Mouse (Mus musculus): ENCODE measurements around the gene Trim44. TPM values are rescaled to one million over a fixed set of nuclear protein-coding genes. Genes with fewer than 3 reads are reported as not detected.

Gene Trim44
- polyA plus RNA-seq, 1 experiment: 16.5 TPM

- H3K36me3 ChIP-seq (ENCODE audit: control insufficient read depth, insufficient read depth): no peaks in the 10 kb centered on the region
- H3K79me2 ChIP-seq (ENCODE audit: control insufficient read depth, insufficient read depth): no peaks in the 10 kb centered on the region
- no peak overlapping the region for H3K4me3 ChIP-seq
- H3ac ChIP-seq (ENCODE audit: control insufficient read depth, insufficient read length): no peak overlapping the region
- no peak overlapping the region for H3K4me2 ChIP-seq (ENCODE audit: low read depth)
- peaks cover 39% of the 10 kb centered on the region for H3K27me3 ChIP-seq (ENCODE audit: control insufficient read depth, insufficient read depth, insufficient read length)
- TF ChIP-seq MAX (IDR thresholded peaks at IDR 0.05; ENCODE audit: low read depth) (no peak), CEBPB (IDR thresholded peaks at IDR 0.05; ENCODE audit: insufficient read depth, poor library complexity, severe bottlenecking) (no peak), TCF12 (IDR thresholded peaks at IDR 0.05; ENCODE audit: insufficient read depth, poor library complexity, severe bottlenecking) (no peak), USF1 (IDR thresholded peaks at IDR 0.05; ENCODE audit: low read depth) (no peak), POLR2AphosphoS2 (IDR thresholded peaks at IDR 0.05; ENCODE audit: insufficient read length, low read depth) (no peak), SRF (IDR thresholded peaks at IDR 0.05; ENCODE audit: control insufficient read depth, insufficient read length, low read depth) (no peak), MYOG (IDR thresholded peaks at IDR 0.05; ENCODE audit: control insufficient read depth in 1 of 3, insufficient read depth in 1 of 3, insufficient read length in 2 of 3, low read depth in 2 of 3) (no peak), MYOD1 (IDR thresholded peaks at IDR 0.05; ENCODE audit: control insufficient read depth in 1 of 3, insufficient read length in 2 of 3, low read depth in 2 of 3) (no peak), POLR2A (IDR thresholded peaks at IDR 0.05; ENCODE audit: insufficient read length, low read depth) (no peak)
Observed at GRCm38 (mm10) chr2:102447831-102448230, 40.2 kb upstream of the Trim44 start.

- Histone ChIP-seq H3K27me3 (ENCODE audit: control insufficient read depth, insufficient read depth, insufficient read length) (peaks cover 39% of the 10 kb centered on the region), H3ac (ENCODE audit: control insufficient read depth, insufficient read length) (no peak overlapping the region), H3K4me2 (ENCODE audit: low read depth) (no peak overlapping the region), H3K4me3 (no peak overlapping the region), H3K36me3 (ENCODE audit: control insufficient read depth, insufficient read depth) (no peaks in the 10 kb centered on the region), H3K79me2 (ENCODE audit: control insufficient read depth, insufficient read depth) (no peaks in the 10 kb centered on the region)
- TF ChIP-seq TCF12 (IDR thresholded peaks at IDR 0.05; ENCODE audit: insufficient read depth, poor library complexity, severe bottlenecking) (no peak), REST (IDR thresholded peaks at IDR 0.05; ENCODE audit: insufficient read depth, insufficient read length) (no peak), SRF (IDR thresholded peaks at IDR 0.05; ENCODE audit: control insufficient read depth, insufficient read length, low read depth) (no peak), POLR2AphosphoS2 (IDR thresholded peaks at IDR 0.05; ENCODE audit: insufficient read length, low read depth) (no peak), POLR2A (IDR thresholded peaks at IDR 0.05; ENCODE audit: insufficient read length, low read depth) (no peak), MAX (IDR thresholded peaks at IDR 0.05; ENCODE audit: low read depth) (no peak), E2F4 (IDR thresholded peaks at IDR 0.05; ENCODE audit: insufficient read depth) (no peak), TCF3 (IDR thresholded peaks at IDR 0.05; ENCODE audit: insufficient read length, low read depth) (no peak)
Observed at GRCm38 (mm10) chr2:102446851-102447250, 39.2 kb upstream of the Trim44 start.

- no peak overlapping the region for H3K4me3 ChIP-seq
- TF ChIP-seq POLR2A (IDR thresholded peaks at IDR 0.05; ENCODE audit: insufficient read length, low read depth): no peak
- no peak overlapping the region for H3ac ChIP-seq (ENCODE audit: control insufficient read depth, insufficient read length)
Observed at GRCm38 (mm10) chr2:102437357-102438030, 29.9 kb upstream of the Trim44 start.

GRCm38 (mm10) chr2:102433879-102434278, 26.3 kb upstream of the Trim44 start:
- Histone ChIP-seq H3K79me2 (ENCODE audit: control insufficient read depth, insufficient read depth) (no peaks in the 10 kb centered on the region), H3K27me3 (ENCODE audit: control insufficient read depth, insufficient read depth, insufficient read length) (peaks cover 33% of the 10 kb centered on the region), H3K36me3 (ENCODE audit: control insufficient read depth, insufficient read depth) (no peaks in the 10 kb centered on the region), H3ac (ENCODE audit: control insufficient read depth, insufficient read length) (no peak overlapping the region), H3K4me2 (ENCODE audit: low read depth) (no peak overlapping the region), H3K4me3 (no peak overlapping the region)
- TF ChIP-seq REST (IDR thresholded peaks at IDR 0.05; ENCODE audit: insufficient read depth, insufficient read length) (no peak), USF1 (IDR thresholded peaks at IDR 0.05; ENCODE audit: low read depth) (no peak), MYOD1 (IDR thresholded peaks at IDR 0.05; ENCODE audit: control insufficient read depth in 1 of 3, insufficient read length in 2 of 3, low read depth in 2 of 3) (no peak), TCF3 (IDR thresholded peaks at IDR 0.05; ENCODE audit: insufficient read length, low read depth) (no peak), MAX (IDR thresholded peaks at IDR 0.05; ENCODE audit: low read depth) (no peak), E2F4 (IDR thresholded peaks at IDR 0.05; ENCODE audit: insufficient read depth) (no peak), SRF (IDR thresholded peaks at IDR 0.05; ENCODE audit: control insufficient read depth, insufficient read length, low read depth) (no peak), TCF12 (IDR thresholded peaks at IDR 0.05; ENCODE audit: insufficient read depth, poor library complexity, severe bottlenecking) (no peak), POLR2A (IDR thresholded peaks at IDR 0.05; ENCODE audit: insufficient read length, low read depth) (no peak), POLR2AphosphoS2 (IDR thresholded peaks at IDR 0.05; ENCODE audit: insufficient read length, low read depth) (no peak), MYOG (IDR thresholded peaks at IDR 0.05; ENCODE audit: control insufficient read depth in 1 of 3, insufficient read depth in 1 of 3, insufficient read length in 2 of 3, low read depth in 2 of 3) (no peak), CEBPB (IDR thresholded peaks at IDR 0.05; ENCODE audit: insufficient read depth, poor library complexity, severe bottlenecking) (no peak)

More at GRCm38 (mm10) chr2:102437357-102438030, 29.9 kb upstream of the Trim44 start:
- Histone ChIP-seq H3K27me3 (ENCODE audit: control insufficient read depth, insufficient read depth, insufficient read length) (peaks cover 39% of the 10 kb centered on the region), H3K36me3 (ENCODE audit: control insufficient read depth, insufficient read depth) (no peaks in the 10 kb centered on the region), H3K4me2 (ENCODE audit: low read depth) (no peak overlapping the region), H3K79me2 (ENCODE audit: control insufficient read depth, insufficient read depth) (no peaks in the 10 kb centered on the region)

GRCm38 (mm10) chr2:102431084-102431483, 23.5 kb upstream of the Trim44 start:
- Histone ChIP-seq H3K4me2 (ENCODE audit: low read depth) (no peak overlapping the region), H3K4me3 (no peak overlapping the region)
- TF ChIP-seq MAX (IDR thresholded peaks at IDR 0.05; ENCODE audit: low read depth) (no peak), POLR2AphosphoS2 (IDR thresholded peaks at IDR 0.05; ENCODE audit: insufficient read length, low read depth) (no peak), USF1 (IDR thresholded peaks at IDR 0.05; ENCODE audit: low read depth) (no peak), TCF3 (IDR thresholded peaks at IDR 0.05; ENCODE audit: insufficient read length, low read depth) (no peak), TCF12 (IDR thresholded peaks at IDR 0.05; ENCODE audit: insufficient read depth, poor library complexity, severe bottlenecking) (no peak), CEBPB (IDR thresholded peaks at IDR 0.05; ENCODE audit: insufficient read depth, poor library complexity, severe bottlenecking) (no peak), POLR2A (IDR thresholded peaks at IDR 0.05; ENCODE audit: insufficient read length, low read depth) (no peak), MYOD1 (IDR thresholded peaks at IDR 0.05; ENCODE audit: control insufficient read depth in 1 of 3, insufficient read length in 2 of 3, low read depth in 2 of 3) (no peak), E2F4 (IDR thresholded peaks at IDR 0.05; ENCODE audit: insufficient read depth) (no peak), MYOG (IDR thresholded peaks at IDR 0.05; ENCODE audit: control insufficient read depth in 1 of 3, insufficient read depth in 1 of 3, insufficient read length in 2 of 3, low read depth in 2 of 3) (no peak), SRF (IDR thresholded peaks at IDR 0.05; ENCODE audit: control insufficient read depth, insufficient read length, low read depth) (no peak), REST (IDR thresholded peaks at IDR 0.05; ENCODE audit: insufficient read depth, insufficient read length) (no peak)

More at GRCm38 (mm10) chr2:102431084-102431483, 23.5 kb upstream of the Trim44 start:
- Histone ChIP-seq H3K79me2 (ENCODE audit: control insufficient read depth, insufficient read depth) (no peaks in the 10 kb centered on the region), H3K36me3 (ENCODE audit: control insufficient read depth, insufficient read depth) (no peaks in the 10 kb centered on the region), H3ac (ENCODE audit: control insufficient read depth, insufficient read length) (no peak overlapping the region), H3K27me3 (ENCODE audit: control insufficient read depth, insufficient read depth, insufficient read length) (peaks cover 28% of the 10 kb centered on the region)
